Mouse (Mus musculus): ENCODE data around the gene Rexo1. TPM values are rescaled to one million over a fixed set of nuclear protein-coding genes. Genes with fewer than 3 reads are reported as not detected.

Rexo1 gene
- total RNA-seq, 4 experiments from 2014 or later, result 45.3 to 53.2 (median 49.5) TPM

DNA sequence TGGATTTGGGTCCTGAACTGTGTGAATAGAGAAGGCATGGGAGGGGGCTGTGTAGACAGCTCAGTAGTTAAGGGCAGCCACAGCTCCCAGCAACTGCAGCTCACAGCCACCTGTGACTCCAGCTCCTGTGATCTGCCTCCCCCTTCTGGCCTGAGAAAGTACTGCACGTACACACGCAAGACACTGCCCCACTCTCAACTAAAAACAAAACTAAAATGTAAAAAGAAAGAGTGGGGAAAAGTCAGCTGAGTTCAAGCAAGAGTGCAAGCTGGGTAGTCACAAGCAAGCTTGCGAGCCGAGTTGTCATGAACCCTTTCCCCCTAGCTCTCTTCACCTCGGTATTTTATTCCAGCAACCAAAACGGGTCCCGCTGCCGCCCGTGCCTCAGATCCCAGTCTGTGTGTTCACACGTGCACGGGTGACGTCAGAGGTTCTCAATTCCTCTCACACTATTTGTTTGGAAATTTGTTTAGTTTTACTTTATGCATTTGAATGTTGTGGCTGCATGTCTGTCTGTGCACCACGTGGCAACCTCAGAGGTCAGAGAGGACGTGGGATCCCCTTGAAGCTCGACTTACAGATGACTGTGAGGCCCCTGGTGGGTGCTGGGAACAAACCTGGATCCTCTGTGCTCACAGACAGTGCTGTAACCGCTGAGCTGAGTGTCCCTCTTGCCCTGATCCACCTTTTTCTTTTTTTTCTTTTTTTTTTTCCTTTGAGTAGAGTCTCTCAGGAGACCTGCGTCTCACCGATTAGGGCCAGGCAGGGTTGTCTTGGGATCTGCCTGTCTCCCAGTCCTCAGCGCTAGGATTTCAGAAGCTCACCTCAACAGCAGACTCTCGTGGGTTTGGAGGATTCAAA, 51.7 kb downstream of the Rexo1 start:
- peak; percentile 39 to 70 for DNase-seq (ENCODE audit: low spot score in 2 of 2)

DNA sequence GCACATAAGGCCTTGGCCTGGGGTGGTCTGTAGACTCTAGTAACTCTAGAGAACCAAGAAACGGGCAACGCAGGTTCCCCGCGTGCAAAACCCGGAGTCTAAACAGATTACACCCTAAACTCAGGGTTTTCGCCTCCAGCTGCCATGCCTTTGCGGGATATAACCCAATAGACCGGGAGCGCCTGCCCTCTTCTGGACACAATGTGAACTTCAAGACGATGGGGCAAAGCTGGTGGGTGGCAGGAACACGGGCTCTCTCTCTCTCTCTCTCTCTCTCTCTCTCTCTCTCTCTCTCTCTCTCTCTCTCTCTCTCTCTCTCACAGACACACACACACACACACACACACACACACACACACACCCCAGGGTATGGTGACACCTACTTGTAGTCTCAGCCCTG, 55.1 kb downstream of the Rexo1 start:
- peak in 1 of 2 experiments; percentile 41 for DNase-seq (ENCODE audit: low spot score in 2 of 2)

DNA sequence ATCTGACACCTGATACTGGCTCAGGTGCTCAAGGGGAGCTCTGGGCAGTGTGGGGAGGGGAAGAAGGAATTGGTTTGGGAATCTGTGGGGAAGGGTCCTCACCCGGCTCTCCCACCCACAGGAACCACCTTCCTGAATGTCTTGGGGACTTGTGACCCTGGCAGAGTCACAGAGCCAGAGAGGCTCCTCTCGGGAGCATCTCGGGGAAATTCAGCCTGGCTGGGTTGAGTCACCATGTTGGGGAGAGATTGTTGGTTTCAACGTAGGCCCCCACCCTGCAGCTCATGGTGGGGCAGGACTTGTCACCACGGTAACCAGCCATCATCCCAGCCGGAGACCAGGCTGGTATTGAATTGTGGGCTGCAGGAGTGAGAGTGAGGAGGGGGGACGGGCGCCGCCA, 56.6 kb downstream of the Rexo1 start:
- DNase-seq (ENCODE audit: low spot score in 2 of 2), result no peak

DNA sequence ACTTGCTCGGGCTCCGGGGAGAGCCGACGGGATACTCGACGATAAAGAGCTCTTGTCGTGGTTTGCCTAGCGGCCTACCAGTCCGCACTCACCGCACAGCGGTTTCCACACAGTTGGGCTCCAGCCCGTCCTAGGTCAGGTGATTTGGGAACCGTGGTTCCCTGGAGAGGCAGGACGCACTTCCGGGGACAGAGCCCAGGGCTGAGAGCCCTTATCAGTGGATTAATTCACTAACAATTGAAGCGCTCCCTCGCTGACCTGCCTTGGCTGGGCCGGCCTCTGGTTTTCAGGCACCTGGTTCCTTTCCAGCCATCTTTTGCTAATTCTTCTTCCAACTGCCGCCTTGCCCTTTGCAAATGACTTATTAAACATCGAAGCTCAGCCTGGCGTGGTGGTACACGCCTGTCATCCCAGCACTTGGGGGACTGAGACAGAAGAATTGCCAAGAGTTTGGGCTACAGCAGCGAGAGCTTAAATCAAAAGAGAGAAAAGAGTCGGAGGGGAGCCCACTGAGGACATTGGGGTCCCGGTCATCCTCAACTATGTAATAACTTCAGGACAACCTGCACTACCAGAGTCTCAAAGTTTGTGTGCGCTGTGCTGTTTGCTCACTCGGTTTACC, 57.6 kb downstream of the Rexo1 start:
- DNase-seq (ENCODE audit: low spot score in 2 of 2), result no peak

DNA sequence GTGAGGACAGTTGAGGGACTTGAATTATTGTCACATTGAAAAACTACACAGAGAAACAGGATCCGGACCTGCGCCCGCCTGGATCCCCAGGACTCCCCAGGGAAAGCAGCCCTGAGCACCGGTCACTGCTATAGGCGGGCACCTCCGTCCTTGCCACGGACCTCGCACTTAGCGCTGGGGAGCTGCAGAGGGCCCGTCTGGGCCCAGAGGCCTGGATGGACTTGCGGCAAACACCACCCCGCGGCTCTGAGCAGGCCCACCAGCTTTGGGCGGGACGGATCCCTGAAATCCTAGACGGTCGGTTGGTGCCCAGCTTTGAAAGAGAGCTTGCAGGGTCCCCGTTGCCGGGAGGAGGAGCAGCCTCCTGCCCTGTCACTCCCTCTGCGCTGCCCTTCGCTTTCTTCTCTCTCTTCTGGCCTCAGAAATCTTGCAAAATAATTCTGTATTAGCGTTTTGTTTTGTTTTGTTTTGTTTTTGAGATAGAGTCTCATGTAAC, 58.5 kb downstream of the Rexo1 start:
- DNase-seq (ENCODE audit: low spot score in 2 of 2), result no peak

DNA sequence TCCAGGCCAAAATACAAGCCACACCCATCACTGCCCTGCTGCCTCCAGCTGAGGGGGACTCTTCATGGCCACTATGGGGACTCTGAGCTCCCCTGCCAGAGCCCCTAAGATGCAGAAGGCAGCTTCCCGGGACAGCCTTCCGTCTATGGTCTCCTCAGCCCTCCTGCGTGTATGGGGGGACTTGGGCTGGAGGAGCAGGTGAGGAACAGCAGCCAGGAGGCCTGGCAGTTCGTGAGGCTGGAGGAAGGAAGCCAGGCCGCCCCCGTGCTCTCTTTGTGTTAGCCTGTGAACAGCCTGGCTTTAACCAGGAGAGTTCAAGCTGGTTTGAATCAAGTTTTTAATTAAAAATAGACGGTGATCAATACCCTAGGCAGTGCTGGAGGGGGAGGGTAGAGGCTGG, 59.1 kb downstream of the Rexo1 start:
- DNase-seq (ENCODE audit: low spot score in 2 of 2), result no peak

DNA sequence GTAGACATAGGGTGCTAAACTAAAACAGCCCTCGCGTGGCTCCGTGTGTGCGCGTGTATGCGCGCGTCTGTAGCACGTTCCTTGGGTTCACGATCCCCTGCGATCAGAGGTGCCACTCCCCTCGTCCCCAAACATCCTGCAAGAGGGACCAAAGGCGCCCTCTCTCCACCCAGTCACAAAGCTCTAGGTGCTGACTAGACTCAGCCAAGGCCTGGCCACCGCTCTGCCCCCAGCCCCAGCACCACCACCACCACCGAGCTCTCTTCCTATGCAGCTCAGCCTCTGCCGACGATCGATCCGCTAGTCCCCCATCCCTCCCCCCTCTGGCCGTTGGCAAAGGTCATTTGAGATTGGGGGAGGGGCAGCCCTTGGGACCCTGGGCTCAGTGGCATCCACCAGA, 64.9 kb downstream of the Rexo1 start:
- DNase-seq (ENCODE audit: low spot score in 2 of 2), result no peak

DNA sequence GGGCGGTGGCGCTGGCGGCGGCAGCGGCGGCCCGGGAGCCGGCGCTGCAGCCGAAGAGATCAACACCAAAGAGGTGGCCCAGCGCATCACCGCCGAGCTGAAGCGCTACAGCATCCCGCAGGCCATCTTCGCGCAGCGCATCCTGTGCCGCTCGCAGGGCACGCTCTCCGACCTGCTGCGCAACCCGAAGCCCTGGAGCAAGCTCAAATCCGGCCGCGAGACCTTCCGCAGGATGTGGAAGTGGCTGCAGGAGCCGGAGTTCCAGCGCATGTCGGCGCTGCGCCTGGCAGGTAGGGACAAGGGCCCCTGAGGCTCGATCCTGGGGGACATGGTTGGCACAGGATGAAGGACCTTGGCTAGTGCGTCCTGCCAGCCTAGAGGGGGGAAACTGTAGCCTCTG, 65.5 kb downstream of the Rexo1 start:
- DNase-seq (ENCODE audit: low spot score in 2 of 2), result no peak

DNA sequence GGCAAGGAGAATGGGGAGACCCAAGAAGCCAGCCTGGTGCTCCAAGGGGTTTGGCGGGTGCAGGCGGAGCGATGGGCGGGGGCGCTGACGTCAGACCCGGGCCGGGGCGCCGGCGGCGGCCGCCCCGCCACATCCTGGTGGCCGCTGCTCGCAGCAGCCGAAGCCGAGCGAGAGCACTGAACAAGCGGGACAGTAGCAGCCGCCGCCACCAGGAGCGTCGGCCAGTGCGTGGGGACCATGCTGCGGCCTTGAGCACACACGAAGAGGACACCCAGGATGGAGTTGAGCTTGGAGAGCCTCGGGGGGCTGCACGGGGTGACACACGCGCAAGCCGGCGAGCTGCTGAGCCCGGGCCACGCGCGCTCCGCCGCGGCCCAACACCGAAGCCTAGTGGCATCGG, 66.6 kb downstream of the Rexo1 start, which contains the start of gene Onecut3:
TSS of gene Onecut3 (plus strand) at position 104 of the 400 bp plus-strand sequence.
- DNase-seq (ENCODE audit: low spot score in 2 of 2), result no peak

Small RNA genes lying within 50 kb of the gene (microRNA-seq; reads per million reads assigned to microRNA genes)
- gene Mir6912, result 4.1 to 5.1 reads per million in 2 experiments

Other genes starting within 250 kb of the Rexo1 start
- gene 2310011J03Rik, start 241.0 kb downstream of the Rexo1 start, total RNA-seq (2022), result 10 to 100 TPM; 20.4 to 27.1 (median 23.3) TPM
- 1 to 10 TPM; 3.3 to 6.4 (median 4.1) TPM for gene Pcsk4, start 232.1 kb downstream of the Rexo1 start, total RNA-seq (2022)
- gene Reep6, start 231.6 kb downstream of the Rexo1 start, total RNA-seq (2022), result 10 to 100 TPM in 2 of 4 experiments, 1 to 10 TPM in 2; 9.2 to 12.3 (median 10.2) TPM
- gene Adamtsl5, start 213.1 kb downstream of the Rexo1 start, total RNA-seq (2022), result 1 to 10 TPM; 5.8 to 7.4 (median 6.7) TPM
- 10 to 100 TPM; 18.0 to 36.4 (median 30.4) TPM for gene Plk5, start 205.1 kb downstream of the Rexo1 start, total RNA-seq (2022)
- 10 to 100 TPM; 17.0 to 19.6 (median 18.3) TPM for gene Mex3d, start 173.9 kb downstream of the Rexo1 start, total RNA-seq (2022)
- 100 to 1,000 TPM; 149 to 154 (median 150) TPM for gene Mbd3, start 162.0 kb downstream of the Rexo1 start, total RNA-seq (2022)
- 100 to 1,000 TPM; 320 to 446 (median 390) TPM for gene Uqcr11, start 154.7 kb downstream of the Rexo1 start, total RNA-seq (2022)
- 10 to 100 TPM; 29.5 to 33.9 (median 32.2) TPM for gene Tcf3, start 127.9 kb downstream of the Rexo1 start, total RNA-seq (2022)
- gene Onecut3, start 66.7 kb downstream of the Rexo1 start, total RNA-seq (2022), result under 1 TPM in 1 of 4 experiments, not detected in 3; 0.06 TPM
- 1 to 10 TPM in 1 of 4 experiments, under 1 TPM in 3; 0.11 to 1.2 (median 0.17) TPM for gene Atp8b3, start 22.4 kb downstream of the Rexo1 start, total RNA-seq (2022)
- 10 to 100 TPM; 47.5 to 51.9 (median 49.3) TPM for gene Klf16, start 15.8 kb upstream of the Rexo1 start, total RNA-seq (2022)
- gene Abhd17a, start 28.8 kb upstream of the Rexo1 start, total RNA-seq (2022), result 100 to 1,000 TPM; 144 to 155 (median 147) TPM
- 10 to 100 TPM; 39.3 to 58.6 (median 42.8) TPM for gene Scamp4, start 41.3 kb upstream of the Rexo1 start, total RNA-seq (2022)
- 1 to 10 TPM; 2.0 to 5.0 (median 3.0) TPM for gene Adat3, start 41.3 kb upstream of the Rexo1 start, total RNA-seq (2022)
- 1 to 10 TPM; 3.0 to 5.4 (median 3.7) TPM for gene Gm49322, start 44.5 kb upstream of the Rexo1 start, total RNA-seq (2022)
- gene Csnk1g2, start 61.3 kb upstream of the Rexo1 start, total RNA-seq (2022), result 100 to 1,000 TPM; 190 to 230 (median 201) TPM
- 100 to 1,000 TPM in 2 of 4 experiments, 10 to 100 TPM in 2; 92.1 to 103 (median 97.9) TPM for gene Btbd2, start 95.5 kb upstream of the Rexo1 start, total RNA-seq (2022)
- 10 to 100 TPM; 41.9 to 50.0 (median 45.1) TPM for gene Mknk2, start 116.6 kb upstream of the Rexo1 start, total RNA-seq (2022)
- gene Mob3a, start 140.4 kb upstream of the Rexo1 start, total RNA-seq (2022), result 10 to 100 TPM; 13.8 to 18.0 (median 15.0) TPM
- gene Izumo4, start 140.6 kb upstream of the Rexo1 start, total RNA-seq (2022), result 10 to 100 TPM; 56.6 to 73.2 (median 69.8) TPM
- 100 to 1,000 TPM; 136 to 163 (median 147) TPM for gene Ap3d1, start 180.7 kb upstream of the Rexo1 start, total RNA-seq (2022)
- gene Dot1l, start 193.6 kb upstream of the Rexo1 start, total RNA-seq (2022), result 10 to 100 TPM; 43.7 to 56.4 (median 51.3) TPM
- gene Sf3a2, start 236.6 kb upstream of the Rexo1 start, total RNA-seq (2022), result 10 to 100 TPM; 43.3 to 60.0 (median 50.2) TPM
- 10 to 100 TPM; 61.4 to 75.8 (median 70.7) TPM for gene Plekhj1, start 237.1 kb upstream of the Rexo1 start, total RNA-seq (2022)
- gene Amh, start 243.7 kb upstream of the Rexo1 start, total RNA-seq (2022), result 1 to 10 TPM; 2.4 to 4.0 (median 3.0) TPM